Mouse (Mus musculus) G1E (cell line): ENCODE results near the gene 1700037C18Rik.

Source experiments
- CTCF ChIP-seq: IDR thresholded peaks from 2 replicates; pipeline ENCODE4 v1.5.1; 2012; ENCODE audit warnings: low read depth, low read length, inconsistent platforms, mixed read lengths
- TAL1 ChIP-seq: conservative IDR thresholded peaks from 2 replicates; pipeline ENCODE4 v1.6.1; 2012; ENCODE audit warnings: low read depth, low read length, inconsistent platforms, mixed read lengths

DNA sequence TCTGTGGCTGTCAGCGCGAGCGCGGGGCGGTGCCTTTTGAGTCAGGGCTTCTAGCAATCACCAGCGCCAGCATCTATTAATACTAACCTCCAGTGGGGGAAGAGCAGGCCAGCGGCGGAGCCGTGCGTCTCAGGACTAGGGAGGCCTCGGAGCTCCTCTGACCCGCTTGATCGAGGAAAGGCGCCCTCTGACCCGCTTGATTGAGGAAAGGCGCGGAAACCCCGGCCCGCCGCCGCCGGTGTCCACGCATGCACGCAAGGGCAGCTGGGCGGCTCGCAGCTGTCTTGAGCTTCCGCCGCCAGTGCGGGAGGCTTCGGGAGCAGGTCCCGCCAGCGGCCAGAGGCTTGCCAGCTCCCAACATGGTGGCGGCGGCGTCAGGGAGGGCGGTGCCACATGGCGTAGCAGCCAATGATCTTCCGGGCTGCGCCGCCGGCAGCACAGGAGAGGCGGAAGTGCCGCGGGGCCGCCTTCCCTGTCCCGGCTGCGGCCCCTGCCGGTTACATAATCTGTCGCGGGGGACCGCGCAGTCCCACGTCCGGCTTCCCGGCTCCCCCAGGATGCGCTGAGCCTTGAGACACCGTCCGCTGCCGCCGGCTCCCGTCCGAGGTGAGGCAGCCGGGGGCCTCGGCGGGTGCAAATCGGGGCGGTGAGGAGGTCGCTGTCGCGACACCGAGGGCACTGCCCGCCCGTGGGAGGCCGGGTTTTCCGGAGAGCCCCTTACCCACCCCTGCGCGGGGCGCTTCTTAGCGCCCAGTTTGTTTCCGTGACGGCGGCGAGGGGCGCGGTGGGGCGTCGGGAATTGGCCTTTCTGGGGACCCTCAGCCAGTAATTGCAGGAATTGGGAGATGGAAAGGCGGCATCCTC is 24.1 kb downstream of the 1700037C18Rik start, which contains the start of the genes Zfp597 and Gm20695:
- TF ChIP-seq CTCF (no peak), TAL1 (no peak)
